Mouse (Mus musculus) embryonic facial prominence, embryonic 10.5 days (tissue): ENCODE data around the gene Opcml. TPM values are rescaled to one million over a fixed set of nuclear protein-coding genes. Genes with fewer than 3 reads are reported as not detected.

Source experiments
- DNase-seq: peaks from one replicate; pipeline ENCODE4 v3.0.0-alpha.2; 2017; ENCODE audit warnings: low spot score
- H3K27ac ChIP-seq: fragments of 300-500 bp; sonication (generic); replicated peaks from 2 replicates; pipeline ENCODE4 v1.5.1; 2016; ENCODE audit warnings: mild to moderate bottlenecking
- H3K27me3 ChIP-seq: fragments of 300-500 bp; sonication (generic); replicated peaks from 2 replicates; pipeline ENCODE4 v1.6.1; 2016; ENCODE audit warnings: low read depth, mild to moderate bottlenecking; ENCODE audit not compliant: poor library complexity, severe bottlenecking
- H3K36me3 ChIP-seq: fragments of 300-500 bp; sonication (generic); replicated peaks from 2 replicates; pipeline ENCODE4 v1.6.1; 2016; ENCODE audit warnings: mild to moderate bottlenecking, moderate library complexity
- H3K4me1 ChIP-seq: fragments of 300-500 bp; sonication (generic); 2 replicates; pipeline ENCODE4 v1.6.1; 2016
- H3K4me3 ChIP-seq: fragments of 300-500 bp; sonication (generic); 2 replicates; pipeline ENCODE4 v1.5.1; 2016; ENCODE audit warnings: mild to moderate bottlenecking, moderate library complexity
- H3K9me3 ChIP-seq: fragments of 300-500 bp; sonication (generic); 2 replicates; pipeline ENCODE4 v1.6.1; 2016; ENCODE audit warnings: mild to moderate bottlenecking
- WGBS: fragments of 180-500 bp; shearing (Covaris S2); methylation state at CpG from one replicate; pipeline ENCODE4 v1.1.7; 2016; 5-methylcytosine and 5-hydroxymethylcytosine counted together
- polyA plus RNA-seq: library from polyadenylated mRNA; unstranded; fragments of >200 nt; fragmentation: Nextera tagmentation; extraction: Ambion mirVana; gene quantifications from 2 replicates; pipeline ENCODE4 v1.2.1, GENCODE M21; 2016

The Opcml gene
- polyA plus RNA-seq, 1 experiment from 2014 or later, result 0.52 TPM

GRCm38 (mm10) chr9:28057171-28057845 is 266.7 kb downstream of the Opcml start:
- Histone ChIP-seq H3K27me3 (no peaks in the 10 kb centered on the region), H3K4me3 (no peak overlapping the region), H3K9me3 (no peaks in the 10 kb centered on the region), H3K4me1 (no peaks in the 10 kb centered on the region), H3K27ac (no peak overlapping the region), H3K36me3 (no peaks in the 10 kb centered on the region)
- 80% methylated on average over 2 of the region's 2 CpGs for WGBS
- DNase-seq, result no peak

GRCm38 (mm10) chr9:28065126-28065525 is 274.6 kb downstream of the Opcml start:
- Histone ChIP-seq H3K36me3 (no peaks in the 10 kb centered on the region), H3K9me3 (no peaks in the 10 kb centered on the region), H3K27ac (no peak overlapping the region), H3K4me1 (no peaks in the 10 kb centered on the region), H3K4me3 (no peak overlapping the region), H3K27me3 (no peaks in the 10 kb centered on the region)
- no peak for DNase-seq

- Histone ChIP-seq H3K9me3 (no peaks in the 10 kb centered on the region), H3K4me3 (no peak overlapping the region), H3K27me3 (no peaks in the 10 kb centered on the region), H3K27ac (no peak overlapping the region), H3K36me3 (no peaks in the 10 kb centered on the region), H3K4me1 (peaks cover 15% of the 10 kb centered on the region)
- DNase-seq, result peak; percentile 11
- 56% methylated on average over 4 of the region's 4 CpGs for WGBS
Measured at GRCm38 (mm10) chr9:28080694-28081093, 290.1 kb downstream of the Opcml start.

- 85% methylated on average over 3 of the region's 3 CpGs for WGBS
- Histone ChIP-seq H3K4me1 (peaks cover 15% of the 10 kb centered on the region), H3K36me3 (no peaks in the 10 kb centered on the region), H3K4me3 (no peak overlapping the region), H3K27ac (no peak overlapping the region), H3K9me3 (no peaks in the 10 kb centered on the region), H3K27me3 (no peaks in the 10 kb centered on the region)
- DNase-seq, result no peak
Measured at GRCm38 (mm10) chr9:28083754-28084153, 293.2 kb downstream of the Opcml start.

DNA sequence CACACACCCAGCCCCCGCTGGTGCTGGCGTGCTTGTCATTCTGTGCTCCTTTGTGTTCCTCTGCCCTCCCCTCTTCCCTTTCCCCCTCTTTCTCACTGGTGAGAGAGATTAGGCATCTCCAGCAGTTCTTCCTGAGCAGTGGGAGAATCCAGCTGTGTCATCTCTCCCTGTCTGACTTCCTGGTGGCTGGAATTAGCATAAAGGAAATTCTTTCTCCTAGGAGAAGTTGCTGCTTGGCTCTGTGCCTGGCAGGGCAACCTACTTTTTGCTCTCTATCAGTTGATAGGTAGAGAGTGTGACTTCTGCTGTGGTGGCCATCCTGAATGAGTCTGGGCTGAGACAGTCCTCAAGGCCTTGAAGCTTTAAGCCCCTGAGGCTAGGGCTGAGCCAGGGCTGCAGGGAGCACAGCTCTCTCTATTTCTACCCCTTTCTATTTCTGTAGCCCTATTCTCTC is 293.7 kb downstream of the Opcml start:
- peak overlapping the region; percentile 54 for H3K27ac ChIP-seq
- no peak for DNase-seq
- no peaks in the 10 kb centered on the region for H3K9me3 ChIP-seq
- no peaks in the 10 kb centered on the region for H3K36me3 ChIP-seq
- no peaks in the 10 kb centered on the region for H3K27me3 ChIP-seq
- no peak overlapping the region for H3K4me3 ChIP-seq
- WGBS, result 18% methylated on average over 2 of the region's 2 CpGs
- H3K4me1 ChIP-seq, result peaks cover 15% of the 10 kb centered on the region

GRCm38 (mm10) chr9:28091395-28091794 is 300.8 kb downstream of the Opcml start:
- H3K4me3 ChIP-seq, result no peak overlapping the region
- H3K36me3 ChIP-seq, result no peaks in the 10 kb centered on the region
- H3K27me3 ChIP-seq, result no peaks in the 10 kb centered on the region
- no peaks in the 10 kb centered on the region for H3K9me3 ChIP-seq
- no peak for DNase-seq
- H3K27ac ChIP-seq, result no peak overlapping the region
- no peaks in the 10 kb centered on the region for H3K4me1 ChIP-seq
- 86% methylated on average over 1 of the region's 1 CpGs for WGBS

- Histone ChIP-seq H3K9me3 (no peaks in the 10 kb centered on the region), H3K4me1 (no peaks in the 10 kb centered on the region), H3K27me3 (no peaks in the 10 kb centered on the region), H3K27ac (no peak overlapping the region), H3K4me3 (no peak overlapping the region), H3K36me3 (no peaks in the 10 kb centered on the region)
- 89% methylated on average over 4 of the region's 4 CpGs for WGBS
- no peak for DNase-seq
Measured at GRCm38 (mm10) chr9:28094722-28095121, 304.1 kb downstream of the Opcml start.

- 91% methylated on average over 2 of the region's 2 CpGs for WGBS
- no peak for DNase-seq
- no peaks in the 10 kb centered on the region for H3K27me3 ChIP-seq
- H3K4me3 ChIP-seq, result no peak overlapping the region
- no peaks in the 10 kb centered on the region for H3K4me1 ChIP-seq
- no peaks in the 10 kb centered on the region for H3K9me3 ChIP-seq
- H3K27ac ChIP-seq, result no peak overlapping the region
- no peaks in the 10 kb centered on the region for H3K36me3 ChIP-seq
Measured at GRCm38 (mm10) chr9:28096204-28096603, 305.6 kb downstream of the Opcml start.

DNA sequence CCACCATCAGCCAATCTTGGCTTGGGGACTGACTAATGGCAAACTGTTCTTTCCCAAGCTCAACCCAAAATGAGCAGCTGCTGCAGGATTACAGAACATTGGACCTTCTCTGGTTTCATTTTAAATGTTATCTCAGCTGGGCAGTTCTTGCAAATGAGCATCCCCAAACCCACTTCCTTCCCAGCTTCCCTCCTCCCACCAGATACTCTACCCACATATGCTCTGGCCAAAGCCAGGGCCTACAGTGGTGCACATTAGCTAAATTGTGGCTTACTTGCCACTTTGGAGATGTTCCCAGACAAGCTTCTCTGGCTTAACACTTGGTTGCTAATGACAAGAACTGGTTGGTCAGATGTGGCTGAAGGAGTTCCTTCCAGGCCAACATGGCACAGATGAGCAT is 311.4 kb downstream of the Opcml start:
- Histone ChIP-seq H3K27me3 (no peaks in the 10 kb centered on the region), H3K36me3 (no peaks in the 10 kb centered on the region), H3K9me3 (no peaks in the 10 kb centered on the region), H3K4me1 (no peaks in the 10 kb centered on the region), H3K27ac (no peak overlapping the region), H3K4me3 (no peak overlapping the region)
- DNase-seq, result no peak

DNA sequence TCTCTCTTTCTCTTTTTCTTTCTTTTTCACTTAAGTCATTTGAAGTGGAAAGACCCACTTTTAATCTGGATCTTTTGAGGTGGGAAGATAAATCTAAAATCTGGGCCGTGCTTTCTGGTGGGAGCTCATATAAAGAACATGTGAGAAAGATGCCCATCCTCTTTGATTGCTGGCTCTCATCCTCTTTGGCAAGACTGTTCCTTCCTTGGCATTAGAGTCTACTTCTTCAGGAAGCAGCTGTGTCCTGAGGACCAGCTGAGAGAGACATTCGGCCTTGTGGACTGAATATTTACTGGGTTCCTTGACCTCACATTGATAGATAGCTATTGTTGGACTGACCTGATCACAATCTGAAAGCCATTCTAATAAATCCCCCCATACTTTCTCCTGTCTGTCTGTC is 331.3 kb downstream of the Opcml start:
- H3K4me1 ChIP-seq, result peaks cover 5% of the 10 kb centered on the region; the same call in 1 of the 2 replicates
- no peak overlapping the region for H3K4me3 ChIP-seq
- H3K27me3 ChIP-seq, result no peaks in the 10 kb centered on the region
- DNase-seq, result no peak
- H3K36me3 ChIP-seq, result no peaks in the 10 kb centered on the region
- no peaks in the 10 kb centered on the region for H3K9me3 ChIP-seq
- WGBS, result 85% methylated on average over 2 of the region's 2 CpGs
- no peak overlapping the region for H3K27ac ChIP-seq

DNA sequence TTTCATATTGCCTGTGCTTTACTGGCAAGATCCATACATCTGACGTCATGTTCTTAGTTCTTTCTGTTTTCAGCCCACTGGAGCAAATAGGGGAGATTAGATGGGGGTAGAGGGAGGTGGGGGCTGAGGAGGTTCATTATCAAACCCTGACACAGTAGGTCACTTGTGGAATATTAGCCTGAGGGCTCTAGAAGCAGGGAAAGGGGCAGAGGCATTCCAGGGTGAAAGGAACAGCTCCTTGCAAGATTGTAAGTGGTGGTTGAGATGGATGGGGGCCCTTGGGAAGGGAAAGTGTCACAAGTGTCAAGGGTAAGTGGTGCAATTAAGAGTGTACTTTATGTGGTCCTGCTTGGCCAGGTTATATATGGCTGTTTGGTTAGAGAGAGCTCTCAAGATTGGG is 338.2 kb downstream of the Opcml start:
- H3K36me3 ChIP-seq, result no peaks in the 10 kb centered on the region
- H3K4me3 ChIP-seq, result no peak overlapping the region
- H3K27me3 ChIP-seq, result no peaks in the 10 kb centered on the region
- DNase-seq, result no peak
- H3K4me1 ChIP-seq, result peaks cover 5% of the 10 kb centered on the region; the same call in 1 of the 2 replicates
- H3K9me3 ChIP-seq, result no peaks in the 10 kb centered on the region
- H3K27ac ChIP-seq, result no peak overlapping the region
- WGBS, result 53% methylated on average over 1 of the region's 1 CpGs

DNA sequence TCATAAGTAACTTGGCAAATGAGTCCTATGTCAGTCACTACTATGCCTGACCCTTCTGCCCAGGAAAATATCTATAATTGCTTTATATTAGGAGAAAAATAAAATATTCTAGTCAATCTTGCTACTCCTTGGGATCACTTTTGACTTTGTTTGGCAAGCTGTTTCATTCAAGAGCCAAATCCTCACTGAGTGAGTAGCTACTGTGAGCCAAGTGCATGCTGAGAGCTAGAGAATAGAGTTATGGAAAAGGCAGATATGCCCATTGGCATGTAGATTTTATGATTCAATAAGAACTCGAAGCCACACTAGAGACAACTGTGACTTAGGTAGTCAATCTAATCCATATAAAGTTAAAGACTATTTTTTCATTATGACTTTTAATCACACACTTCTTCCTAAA is 340.9 kb downstream of the Opcml start:
- no peak overlapping the region for H3K27ac ChIP-seq
- H3K4me3 ChIP-seq, result no peak overlapping the region
- no peaks in the 10 kb centered on the region for H3K9me3 ChIP-seq
- H3K36me3 ChIP-seq, result no peaks in the 10 kb centered on the region
- H3K27me3 ChIP-seq, result no peaks in the 10 kb centered on the region
- 80% methylated on average over 1 of the region's 1 CpGs for WGBS
- peaks cover 3% of the 10 kb centered on the region for H3K4me1 ChIP-seq
- DNase-seq, result no peak

- no peaks in the 10 kb centered on the region for H3K36me3 ChIP-seq
- 26% methylated on average over 2 of the region's 2 CpGs for WGBS
- peaks cover 5% of the 10 kb centered on the region for H3K4me1 ChIP-seq
- H3K4me3 ChIP-seq, result no peak overlapping the region
- no peaks in the 10 kb centered on the region for H3K27me3 ChIP-seq
- H3K27ac ChIP-seq, result no peak overlapping the region
- no peaks in the 10 kb centered on the region for H3K9me3 ChIP-seq
- DNase-seq, result no peak
Measured at GRCm38 (mm10) chr9:28136614-28137013, 346.0 kb downstream of the Opcml start.
